Mouse (Mus musculus) embryonic fibroblast, embryonic 13.5 days (primary cell): ENCODE measurements around the gene Unc13d.

Source experiments
- CTCF ChIP-seq: IDR thresholded peaks from 2 replicates; pipeline ENCODE4 v1.5.1; 2011; ENCODE audit warnings: mild to moderate bottlenecking, control low read depth, low read length, moderate library complexity, borderline replicate concordance; ENCODE audit not compliant: insufficient read depth
- POLR2A ChIP-seq: IDR thresholded peaks from 2 replicates; pipeline ENCODE4 v1.6.1; 2011; ENCODE audit warnings: low read depth, mild to moderate bottlenecking, control low read depth, low read length, moderate library complexity

DNA sequence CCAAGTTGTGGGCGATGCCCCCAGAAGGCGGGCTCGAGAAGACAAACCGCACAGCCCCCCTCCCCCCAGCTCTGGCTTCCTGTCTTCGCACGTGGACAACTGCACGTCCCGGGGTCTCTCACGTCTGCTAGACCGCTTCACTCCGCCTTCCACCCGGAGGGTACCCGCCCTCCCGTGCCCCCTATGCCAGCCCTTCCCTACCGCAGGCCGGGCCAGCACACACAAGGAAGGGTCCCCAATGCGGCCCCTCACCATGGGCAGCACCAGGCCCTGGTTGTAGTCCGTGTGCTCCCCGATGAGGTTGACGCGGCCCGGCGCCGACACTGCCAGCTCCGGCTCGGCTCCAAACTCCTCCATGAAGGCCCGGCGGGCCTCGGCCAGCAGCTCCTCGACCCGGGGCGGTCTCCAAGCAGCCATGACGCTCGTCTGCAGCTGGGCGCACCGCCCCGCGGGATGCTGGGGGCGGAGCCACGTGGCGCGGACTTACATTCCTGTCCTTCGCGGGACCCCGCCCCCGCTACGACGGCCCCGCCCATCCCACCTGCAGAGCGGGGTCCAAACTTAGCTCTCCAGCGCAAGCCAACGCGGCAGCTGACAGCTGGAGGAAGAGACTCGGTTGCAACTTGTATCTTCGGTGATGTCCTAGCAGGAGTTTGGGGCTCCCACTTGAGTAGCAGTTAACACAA, 65.4 kb downstream of the Unc13d start, which contains the start of gene Galk1:
- TF ChIP-seq CTCF, result no peak
- peak; percentile 84 for TF ChIP-seq POLR2A
